Mouse (Mus musculus) thymus, postnatal 10 days (tissue): ENCODE data around the gene Olfr1369-ps1.
A peak's percentile ranks its signal among the peaks of the same experiment; 100 is the strongest.
"Not testable (repeated sequence)": the region's sequence is repeated elsewhere in the genome, so short reads cannot be mapped to it uniquely, and the experiment has no call there.

ENCODE experiments used
- DNase-seq, 2 experiments: peaks; one replicate each; pipeline ENCODE4 v3.0.0; 2021; ENCODE audit warnings: low spot score in 2 of 2

Olfr1369-ps1 gene

DNA sequence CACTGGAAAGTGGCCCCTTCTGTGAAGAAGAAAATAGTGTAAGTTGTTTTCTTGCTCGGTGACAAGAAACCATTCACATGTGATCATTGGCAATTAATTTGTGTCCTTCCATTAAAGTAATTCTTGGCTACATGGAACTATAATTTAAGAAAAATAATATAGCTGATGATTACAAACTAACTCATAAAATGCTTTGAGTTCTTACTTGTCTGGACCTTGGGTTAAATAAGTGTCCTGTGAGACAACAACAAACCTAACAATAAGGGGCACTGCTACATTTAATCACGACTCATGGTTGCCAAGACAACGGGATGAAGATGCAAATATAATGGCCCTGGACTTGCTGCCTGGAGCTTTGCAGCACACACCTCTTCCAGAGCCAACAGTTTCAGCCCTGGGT, at the start of gene Olfr1369-ps1:
Olfr1369-ps1 (plus strand) TSS at position 301 of the 400 bp plus-strand sequence.
- not testable (repeated sequence) for DNase-seq

DNA sequence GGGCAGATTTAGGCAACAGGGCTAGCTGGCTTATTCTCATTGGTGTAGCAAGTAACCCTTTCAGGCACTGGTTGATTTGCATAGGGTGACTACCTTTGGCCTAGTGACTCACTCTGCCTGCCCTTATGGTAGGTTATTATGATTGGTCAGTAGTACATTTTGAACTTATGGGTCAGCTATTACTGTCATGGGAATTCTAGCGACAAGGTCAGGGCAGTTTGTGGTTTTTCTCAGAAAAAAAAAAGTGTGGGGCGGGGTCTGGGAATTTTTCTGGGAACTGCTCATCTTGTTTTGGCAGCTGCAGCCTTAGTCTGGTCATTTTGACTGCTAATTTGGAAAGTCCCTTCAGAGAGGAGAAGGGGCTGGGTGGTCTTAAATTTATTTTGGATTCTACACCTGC, 45.3 kb upstream of the Olfr1369-ps1 start:
- DNase-seq = no peak

DNA sequence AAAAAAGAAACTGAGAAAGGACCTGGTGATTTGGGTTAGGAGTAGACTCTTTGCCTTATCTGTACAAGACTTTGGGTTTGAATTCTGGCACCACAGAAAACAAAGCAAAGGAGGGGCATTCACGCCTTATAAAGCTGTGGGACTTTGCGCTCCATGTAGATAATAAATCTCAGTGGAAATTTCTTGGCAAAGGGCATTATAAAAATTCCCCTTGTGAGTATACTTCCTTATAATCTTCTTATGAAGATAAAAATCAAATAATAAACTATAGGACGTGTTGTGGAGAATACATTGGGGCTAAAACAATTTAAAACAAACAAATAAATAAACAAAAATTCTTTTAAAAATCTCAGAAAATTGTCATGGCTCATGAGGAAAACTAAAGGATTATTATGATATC, 36.4 kb upstream of the Olfr1369-ps1 start, which contains the start of gene Olfr1370:
Olfr1370 (minus strand) TSS at position 101 of the 400 bp plus-strand sequence.
- no peak for DNase-seq

DNA sequence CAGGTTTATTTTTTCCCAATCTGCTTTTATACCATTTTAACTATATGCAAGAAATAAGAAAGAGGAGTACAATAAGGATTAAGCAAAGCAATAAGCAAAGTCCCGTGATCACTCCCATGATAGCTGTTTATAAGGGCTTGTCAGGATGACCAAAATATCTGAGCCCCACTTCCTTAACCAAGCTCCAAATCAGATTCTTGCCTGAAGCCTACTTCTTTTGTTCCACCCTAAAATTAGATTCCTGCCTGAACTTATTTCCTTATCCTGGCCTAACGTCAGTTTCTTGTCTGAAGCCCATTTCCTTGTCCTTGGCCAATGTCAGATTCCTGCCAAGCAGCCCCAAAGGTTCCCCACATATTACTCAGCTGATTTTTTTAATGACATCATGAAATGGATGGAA, 28.6 kb upstream of the Olfr1369-ps1 start:
- DNase-seq = no peak

DNA sequence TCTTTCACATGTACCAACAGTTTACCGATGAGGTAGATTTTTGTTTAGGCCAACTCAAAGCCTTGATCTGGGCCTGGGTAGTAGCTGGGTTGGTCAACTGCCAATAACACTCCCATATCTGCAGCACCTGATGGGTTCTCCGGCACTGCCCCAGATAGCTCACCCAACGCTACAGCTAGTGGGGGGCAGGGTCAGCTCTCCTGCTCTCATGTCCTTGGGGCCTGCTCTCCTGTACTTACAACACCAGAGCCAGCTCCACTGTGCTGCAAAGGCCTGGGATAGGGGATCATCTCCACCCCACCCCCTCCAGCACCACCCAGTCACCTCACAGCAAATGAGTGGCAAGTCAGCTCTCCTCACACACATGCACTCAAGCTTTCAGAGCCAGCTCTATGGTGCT, 1.5 kb upstream of the Olfr1369-ps1 start:
- DNase-seq = no peak

DNA sequence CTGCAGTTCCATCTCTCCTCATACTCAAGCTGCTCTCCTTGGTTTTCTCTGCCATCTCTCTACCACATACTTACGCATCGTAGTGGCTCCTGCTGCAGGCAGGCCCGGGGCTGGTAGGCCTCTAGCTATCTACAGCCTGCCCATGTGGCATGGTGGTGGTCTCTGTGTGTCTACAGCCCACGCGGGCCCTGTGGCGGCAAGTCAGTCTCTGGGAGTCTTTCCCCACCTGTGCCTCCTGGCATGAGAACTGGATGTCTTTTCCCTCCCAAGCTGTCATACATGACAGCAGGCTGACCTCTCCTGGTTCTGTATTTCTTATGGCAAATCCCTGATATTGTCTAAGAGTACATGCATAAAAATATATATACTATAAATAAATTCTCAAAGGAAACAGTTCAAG, 842 bp upstream of the Olfr1369-ps1 start:
- no peak for DNase-seq

DNA sequence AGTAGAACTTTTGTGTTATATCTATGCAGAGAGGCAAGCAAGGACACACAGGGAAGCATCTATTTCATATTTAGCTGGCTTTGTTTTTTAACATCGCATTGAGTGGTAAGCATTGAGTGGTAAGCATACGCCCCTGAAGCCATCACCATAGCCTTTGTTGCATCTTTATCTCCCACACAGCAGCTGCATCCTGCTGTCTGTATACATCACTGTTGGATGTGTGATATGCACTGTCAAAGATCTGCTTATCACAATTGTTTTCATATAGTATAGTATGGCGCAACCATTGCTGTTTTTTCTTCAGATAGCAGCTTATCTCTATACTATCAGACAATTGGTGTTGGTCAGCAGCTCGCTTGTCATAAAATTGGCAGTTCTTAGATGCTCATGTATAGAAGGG, 2.8 kb downstream of the Olfr1369-ps1 start:
- DNase-seq = no peak

DNA sequence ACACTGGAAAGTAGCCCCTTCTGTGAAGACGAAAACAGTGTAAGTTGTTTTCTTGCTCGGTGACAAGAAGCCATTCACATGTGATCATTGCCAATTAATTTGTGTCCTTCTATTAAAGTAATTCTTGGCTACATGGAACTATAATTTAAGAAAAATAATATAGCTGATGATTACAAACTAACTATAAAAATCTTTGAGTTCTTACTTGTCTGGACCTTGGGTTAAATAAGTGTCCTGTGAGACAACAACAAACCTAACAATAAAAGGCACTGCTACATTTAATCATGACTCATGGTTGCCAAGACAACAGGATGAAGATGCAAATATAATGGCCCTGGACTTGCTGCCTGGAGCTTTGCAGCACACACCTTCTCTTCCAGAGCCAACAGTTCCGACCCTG, 18.1 kb downstream of the Olfr1369-ps1 start, which contains the start of gene Olfr263:
Olfr263 (plus strand) TSS at position 301 of the 400 bp plus-strand sequence.
- not testable (repeated sequence) for DNase-seq

DNA sequence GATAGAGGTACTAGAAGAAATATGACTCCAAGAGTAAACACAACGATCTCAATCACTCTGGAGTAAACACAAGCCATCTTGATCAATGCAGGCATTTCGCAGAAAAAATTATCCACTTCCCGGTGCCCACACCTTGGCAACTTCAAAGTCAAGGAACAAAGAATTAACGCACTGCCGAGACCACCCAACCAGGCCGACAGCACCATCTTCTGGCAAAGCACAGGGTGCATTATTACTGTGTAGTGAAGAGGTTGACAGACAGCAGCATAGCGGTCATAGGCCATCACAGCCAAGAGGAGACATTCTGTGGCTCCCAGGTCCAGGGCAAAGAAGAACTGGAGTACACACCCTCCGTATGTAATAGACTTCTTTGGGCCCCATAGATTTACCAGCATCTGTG, 31.1 kb downstream of the Olfr1369-ps1 start:
- DNase-seq = no peak

DNA sequence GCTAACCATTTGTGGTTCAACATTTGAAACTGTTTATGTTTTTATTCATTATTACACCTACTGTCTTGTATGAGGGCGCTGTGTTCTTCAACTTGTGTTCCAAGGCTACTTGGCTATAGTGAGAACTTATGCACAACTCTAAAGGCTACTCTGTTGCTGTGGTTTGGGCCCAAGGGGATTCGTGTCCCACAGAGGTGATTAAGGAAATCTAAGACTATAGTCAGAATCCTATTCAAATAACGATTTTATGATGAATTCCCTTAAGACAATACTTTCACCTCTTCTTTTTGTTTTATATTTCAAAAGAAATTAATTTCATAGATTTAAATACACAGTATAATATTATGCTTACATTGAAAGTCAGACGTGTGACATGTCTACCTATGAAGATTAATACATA, 34.5 kb downstream of the Olfr1369-ps1 start, which contains the start of gene Olfr1368:
Olfr1368 (minus strand) TSS at position 101 of the 400 bp plus-strand sequence.
- DNase-seq = no peak

DNA sequence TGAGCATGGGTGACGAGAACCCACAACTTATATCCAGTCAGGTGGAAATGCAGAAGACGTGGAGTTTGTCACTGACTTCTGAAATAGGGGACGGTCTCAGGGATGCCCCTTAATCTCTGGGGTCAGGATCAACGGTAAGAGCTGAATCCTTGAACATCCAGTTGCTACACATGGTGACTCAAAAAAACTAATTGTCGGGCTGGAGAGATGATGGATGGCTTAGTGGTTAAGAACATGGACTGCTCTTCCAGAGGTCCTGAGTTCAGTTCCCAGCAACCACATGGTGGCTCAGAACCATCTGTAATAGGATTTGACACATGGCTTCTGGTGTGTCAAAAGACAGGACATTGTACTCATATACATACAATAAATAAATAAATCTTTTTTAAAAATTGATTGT, 44.6 kb downstream of the Olfr1369-ps1 start:
- DNase-seq = no peak

DNA sequence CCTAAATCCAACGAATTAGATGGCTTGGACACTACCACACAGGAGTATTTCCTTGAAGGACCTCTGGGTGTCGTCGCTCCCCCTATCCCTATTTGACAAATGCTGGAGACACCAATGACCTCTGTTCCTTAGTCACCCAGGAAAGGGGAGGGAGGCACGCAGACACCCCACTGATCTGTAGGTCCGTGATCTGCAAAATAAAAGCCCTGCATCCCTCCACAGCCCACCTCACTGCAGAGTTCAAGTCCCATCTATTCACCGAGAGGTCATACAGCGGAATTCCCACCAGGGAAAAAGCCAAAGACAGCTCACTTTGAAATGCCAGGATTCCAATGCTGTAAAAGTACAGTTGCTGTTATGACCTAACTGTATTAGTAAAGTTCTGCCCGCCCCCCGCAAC, 46.8 kb downstream of the Olfr1369-ps1 start:
- no peak for DNase-seq

DNA sequence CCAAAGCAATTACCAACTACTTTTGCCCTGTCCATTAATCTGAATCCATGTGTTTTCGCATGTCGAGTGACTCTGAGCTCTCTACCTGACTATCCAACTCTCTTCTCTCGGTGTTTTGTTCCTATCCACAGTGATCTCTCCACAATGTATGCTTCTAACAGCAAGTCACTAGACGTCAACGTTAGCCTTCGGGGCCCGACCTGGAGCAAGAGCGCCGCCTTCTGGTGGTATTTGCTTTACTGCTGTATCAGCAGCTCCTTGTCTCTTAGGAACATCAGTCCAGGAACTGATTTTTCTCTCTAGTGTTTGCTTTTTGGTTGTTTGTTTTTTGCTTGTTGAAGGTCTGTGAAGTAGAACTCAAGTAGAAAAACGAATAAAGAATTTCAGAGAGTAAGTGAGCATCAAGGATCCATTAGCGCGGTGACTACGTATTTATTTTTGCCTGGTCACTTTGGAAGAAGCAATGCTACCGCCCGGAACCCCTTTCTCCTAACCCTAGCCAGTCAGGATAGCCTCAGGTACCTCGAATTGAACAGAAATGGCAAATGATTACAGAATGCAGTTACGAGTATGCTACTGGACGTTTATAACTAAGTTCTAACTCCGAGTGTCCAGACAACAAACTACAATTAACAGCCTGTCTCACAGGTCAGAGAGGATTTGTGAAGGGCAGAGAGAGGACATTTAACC, 47.6 kb downstream of the Olfr1369-ps1 start:
- DNase-seq = peak; percentile 78 to 92

DNA sequence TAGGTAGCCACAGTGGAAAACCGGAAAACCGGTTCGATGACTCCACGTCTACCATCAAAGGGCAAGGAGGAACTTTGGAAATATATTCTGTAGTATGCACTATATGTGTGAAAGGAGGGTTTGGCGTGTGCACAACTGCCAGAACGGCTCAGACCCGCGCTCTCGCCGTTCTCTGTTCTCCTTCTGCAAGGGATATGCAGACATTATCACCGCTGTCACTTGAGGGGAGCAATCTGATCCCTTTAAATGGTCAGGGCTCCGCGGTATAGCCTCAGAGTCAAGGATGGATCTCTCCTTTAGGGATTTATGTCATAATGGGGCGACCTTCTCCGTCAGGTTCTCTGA, 48.2 kb downstream of the Olfr1369-ps1 start:
- DNase-seq = no peak

DNA sequence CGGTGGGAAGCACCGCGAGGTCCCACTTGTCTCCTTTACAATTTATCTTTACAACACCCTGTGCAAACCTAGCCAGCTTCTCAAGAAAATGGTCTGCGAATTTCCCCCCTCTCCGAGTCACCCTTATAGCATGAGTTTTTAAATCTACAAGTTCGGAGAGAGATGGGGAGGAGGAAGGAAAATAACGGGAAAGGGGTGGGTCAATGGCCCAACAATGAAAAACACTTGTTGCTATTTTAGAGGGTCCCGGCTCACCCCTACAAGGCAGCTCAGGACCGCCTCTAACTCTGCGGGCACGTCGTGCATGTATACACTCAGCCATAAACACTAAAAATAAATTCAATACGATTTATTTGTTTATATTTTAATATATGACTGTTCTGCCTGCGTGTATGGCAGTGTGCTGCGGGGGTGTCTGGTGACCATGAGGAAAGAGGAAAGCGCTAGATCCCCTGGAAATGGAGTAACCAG, 48.8 kb downstream of the Olfr1369-ps1 start:
- DNase-seq = no peak

DNA sequence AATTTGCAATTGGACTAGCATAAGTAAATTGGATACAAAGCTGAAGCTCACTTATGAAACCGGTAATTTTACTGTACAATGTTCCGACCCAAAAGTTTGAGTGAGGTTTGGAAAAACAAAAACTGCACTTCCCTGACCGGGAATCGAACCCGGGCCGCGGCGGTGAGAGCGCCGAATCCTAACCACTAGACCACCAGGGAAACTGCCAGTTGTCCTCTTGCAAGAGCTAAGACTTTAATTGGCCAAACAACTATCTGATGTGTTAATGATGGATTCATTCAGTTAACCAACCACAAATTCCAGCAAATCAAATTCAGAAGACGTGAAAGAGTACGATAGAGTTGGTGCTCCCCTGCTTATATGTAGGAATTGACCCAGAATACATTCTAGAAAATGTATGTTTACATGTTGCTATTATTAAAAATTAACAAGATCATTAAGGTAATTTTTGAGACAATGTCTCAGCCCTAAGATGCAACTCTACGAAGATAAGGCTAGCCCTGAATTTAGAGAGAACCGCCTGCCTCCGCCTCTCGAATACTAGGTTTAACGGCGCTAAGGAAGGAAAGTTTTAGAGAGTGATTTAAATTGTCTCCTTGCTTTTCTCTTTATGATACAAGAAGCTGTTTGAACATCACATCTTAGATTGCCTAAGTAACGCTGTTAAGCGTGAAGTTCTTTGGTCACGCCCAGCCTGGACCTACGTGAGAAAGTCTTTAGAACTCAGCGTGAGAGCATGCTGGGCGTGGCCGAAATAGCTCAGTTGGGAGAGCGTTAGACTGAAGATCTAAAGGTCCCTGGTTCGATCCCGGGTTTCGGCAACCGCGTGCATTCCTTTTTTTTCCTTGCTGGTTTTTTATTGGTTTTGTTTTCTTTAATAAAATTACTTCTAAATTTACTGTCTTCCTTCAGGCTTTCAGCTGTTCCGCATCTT, 49.6 kb downstream of the Olfr1369-ps1 start:
- peak; percentile 81 to 90 for DNase-seq

DNA sequence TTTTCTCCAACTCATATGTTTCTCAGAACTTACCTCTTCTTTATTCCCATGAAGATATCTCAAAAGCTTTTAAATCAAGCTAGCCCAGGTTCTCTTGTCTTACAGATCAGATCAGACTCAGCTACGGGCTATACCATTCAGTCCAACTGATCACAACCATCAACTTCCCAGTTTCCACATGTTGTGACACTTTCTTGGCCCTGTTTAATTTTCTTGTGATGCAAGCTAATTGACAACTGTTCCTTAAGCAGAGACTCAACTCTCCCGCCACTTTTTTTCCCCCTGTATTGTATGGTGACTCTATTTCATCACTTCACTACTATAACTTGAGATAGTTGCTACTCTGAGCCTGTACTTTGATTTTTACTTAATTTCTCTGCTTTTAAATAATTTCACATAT, 50.3 kb downstream of the Olfr1369-ps1 start:
- DNase-seq = no peak

DNA sequence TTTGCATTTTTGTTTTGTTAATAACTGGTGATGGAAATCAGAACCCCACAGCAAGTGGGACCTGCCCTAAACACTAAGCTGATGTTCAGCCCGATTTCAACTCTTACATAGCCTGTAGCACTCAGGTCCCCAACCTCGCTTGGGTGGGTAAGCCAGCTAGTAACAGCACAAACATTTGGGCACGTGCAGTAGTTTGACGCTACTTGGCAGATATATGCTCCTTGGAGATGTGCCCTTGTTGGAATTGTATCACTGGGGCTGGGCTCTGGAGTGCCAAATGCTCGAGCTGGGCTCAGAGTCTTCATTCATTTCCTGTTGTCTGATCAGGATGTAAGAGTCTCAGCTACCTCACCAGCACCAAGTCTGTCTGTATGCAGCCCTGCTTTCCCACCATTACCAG, 51.3 kb downstream of the Olfr1369-ps1 start:
- DNase-seq = no peak

DNA sequence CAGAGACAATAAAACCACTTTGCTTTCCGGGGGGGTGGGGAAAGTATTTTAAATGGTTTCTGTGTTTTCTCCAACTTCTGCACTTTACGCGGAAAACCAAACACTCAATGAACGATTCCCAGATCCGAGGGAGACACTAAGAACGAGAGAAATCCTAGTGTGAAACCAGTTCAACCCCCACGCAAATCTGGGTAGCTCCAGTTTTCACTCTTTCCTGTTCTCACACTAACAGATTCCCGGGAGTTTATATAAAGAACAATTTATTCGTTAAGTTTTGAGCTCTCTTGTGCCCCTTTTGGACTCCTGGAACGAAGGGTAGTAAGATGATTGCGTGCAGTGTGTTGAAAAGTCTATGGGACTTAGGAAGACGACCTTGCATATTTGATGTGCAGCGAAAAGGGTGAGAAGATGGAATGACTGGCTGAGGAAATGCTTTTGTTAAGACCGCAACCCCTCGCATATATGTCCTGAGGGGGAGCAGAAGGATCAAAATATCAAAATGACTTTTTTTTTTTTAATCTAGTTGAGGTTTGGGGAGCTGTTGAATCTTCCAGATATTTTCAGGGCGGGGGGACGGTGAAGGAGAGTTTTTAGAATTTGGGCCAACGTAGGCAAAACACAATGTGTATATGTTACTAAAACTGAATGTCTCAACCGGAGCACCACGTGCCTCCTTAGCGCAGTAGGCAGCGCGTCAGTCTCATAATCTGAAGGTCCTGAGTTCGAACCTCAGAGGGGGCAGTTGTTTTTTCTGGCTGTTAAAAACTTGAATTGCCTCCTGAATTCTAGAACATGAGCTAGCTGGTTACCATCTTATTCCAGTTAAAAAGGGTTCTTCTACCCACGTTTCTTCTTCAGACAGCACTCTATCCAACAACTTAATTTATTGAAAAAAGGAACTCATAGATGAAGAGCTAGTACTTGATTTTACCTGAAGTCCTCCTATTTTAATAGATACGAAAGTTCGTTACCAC, 55.9 kb downstream of the Olfr1369-ps1 start:
- DNase-seq = peak; percentile 79 to 83

DNA sequence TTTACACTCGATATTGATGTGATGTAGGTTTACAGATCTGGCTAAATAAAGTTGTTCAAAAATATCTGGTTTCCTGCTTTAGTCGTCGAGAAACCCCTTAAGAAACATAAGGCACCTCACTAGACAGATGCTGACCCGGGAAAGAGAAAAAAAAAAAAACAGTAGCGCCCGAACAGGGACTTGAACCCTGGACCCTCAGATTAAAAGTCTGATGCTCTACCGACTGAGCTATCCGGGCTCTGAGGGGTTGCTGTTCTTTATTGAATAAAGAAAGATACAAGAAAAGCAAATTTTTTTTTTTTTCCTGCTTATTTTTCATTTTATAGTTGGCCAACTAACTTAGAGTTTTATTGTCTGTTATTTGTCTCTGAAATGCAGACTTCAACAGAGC, 56.6 kb downstream of the Olfr1369-ps1 start:
- no peak for DNase-seq

DNA sequence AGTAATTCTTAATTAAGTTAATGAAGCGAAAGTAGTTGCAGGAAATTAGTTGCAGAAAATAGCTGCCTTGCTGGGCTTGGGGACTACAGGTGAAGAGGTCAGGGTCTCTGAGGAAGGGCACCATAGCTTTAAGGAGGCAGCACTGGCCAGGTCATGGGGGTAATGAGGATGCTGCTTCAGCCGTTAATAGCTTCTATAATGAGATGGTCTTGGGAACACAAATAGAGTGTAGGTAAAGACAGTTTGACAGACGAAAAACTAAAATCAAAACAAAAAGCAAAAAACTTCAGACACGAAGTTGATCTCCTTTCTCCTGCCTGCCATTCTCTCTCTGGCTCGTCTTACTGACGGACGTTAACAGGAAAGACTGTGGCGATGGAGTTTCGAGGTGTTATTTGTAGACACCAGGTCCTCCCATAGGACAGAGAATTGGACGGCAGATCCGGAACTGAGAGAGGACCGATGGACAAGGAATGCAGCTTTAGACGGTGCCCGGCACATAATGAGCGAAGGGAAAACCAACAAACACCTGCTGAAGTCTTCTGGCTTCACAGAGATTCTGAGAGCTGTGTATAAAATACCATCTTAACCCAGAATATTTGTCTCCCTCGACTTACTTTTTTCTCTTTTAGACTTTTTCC, 57.2 kb downstream of the Olfr1369-ps1 start:
- DNase-seq = no peak
